Mouse (Mus musculus): ENCODE results near the gene Dupd1. TPM values are rescaled to one million over a fixed set of nuclear protein-coding genes. Genes with fewer than 3 reads are reported as not detected.
A peak's percentile ranks its signal among the peaks of the same experiment; 100 is the strongest.
"Not testable (repeated sequence)": the region's sequence is repeated elsewhere in the genome, so short reads cannot be mapped to it uniquely, and the experiment has no call there.

Gene Dupd1
- total RNA-seq, 2 experiments from 2014 or later: 57.7 to 62.2 TPM

DNA sequence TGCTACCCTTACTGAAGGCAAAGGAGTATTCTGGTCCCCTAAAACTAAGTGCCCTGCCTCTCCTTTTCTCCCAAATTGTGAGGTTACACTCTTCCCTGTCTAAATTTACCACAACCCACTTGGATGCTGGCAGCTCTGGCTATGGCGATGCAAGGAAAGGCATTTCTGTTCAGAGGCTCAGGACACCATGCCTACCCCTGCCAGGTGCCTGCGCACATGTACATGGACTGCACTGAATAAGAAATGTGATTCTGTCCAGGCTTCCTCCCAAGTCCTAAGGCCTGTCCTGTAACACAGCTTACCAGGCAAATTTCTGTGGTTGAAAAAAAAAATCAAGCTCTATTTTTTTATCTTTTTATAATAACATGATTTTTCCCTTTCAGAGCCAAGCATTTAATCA, 38.2 kb downstream of the Dupd1 start:
- DNase-seq: no peak

- no peak for DNase-seq
These were observed 39.9 kb downstream of the Dupd1 start for GRCm38 (mm10) chr14:21674471-21674870.

DNA sequence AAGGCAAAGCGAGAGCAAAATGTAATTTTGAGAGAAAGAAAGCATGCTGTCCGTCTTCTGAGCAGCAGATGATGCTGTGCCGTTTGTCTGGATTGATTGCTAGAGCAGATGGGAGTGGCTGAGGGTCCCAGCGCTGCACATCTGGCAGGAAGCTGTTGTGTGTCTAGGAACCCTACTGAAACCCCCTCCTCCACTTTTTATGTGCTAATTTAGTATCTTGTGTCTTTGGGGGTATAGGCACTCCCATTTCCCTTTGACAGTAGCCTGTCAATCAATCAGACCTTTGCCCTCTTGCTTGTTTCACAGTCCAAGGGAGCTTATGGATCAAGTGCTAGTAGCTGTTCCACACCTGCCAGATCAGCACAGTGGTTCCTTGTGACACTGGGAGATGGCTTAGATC, 41.3 kb downstream of the Dupd1 start:
- DNase-seq: no peak

DNA sequence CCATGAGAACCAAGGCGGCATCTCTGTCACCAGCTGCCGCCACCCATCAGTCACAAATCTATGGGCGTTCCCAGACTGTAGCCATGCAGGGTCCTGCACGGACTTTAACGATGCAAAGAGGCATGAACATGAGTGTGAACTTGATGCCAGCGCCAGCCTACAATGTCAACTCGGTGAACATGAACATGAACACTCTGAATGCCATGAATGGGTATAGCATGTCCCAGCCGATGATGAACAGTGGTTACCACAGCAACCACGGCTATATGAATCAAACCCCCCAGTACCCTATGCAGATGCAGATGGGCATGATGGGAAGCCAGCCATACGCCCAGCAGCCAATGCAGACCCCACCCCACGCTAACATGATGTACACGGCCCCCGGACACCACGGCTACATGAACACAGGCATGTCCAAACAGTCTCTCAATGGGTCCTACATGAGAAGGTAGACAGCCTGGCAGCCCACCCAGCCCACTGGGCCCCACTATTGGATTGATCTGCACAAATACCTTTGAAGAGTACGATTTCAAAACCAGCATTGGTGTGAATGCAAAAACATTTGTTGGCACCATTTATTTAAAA, 43.9 kb downstream of the Dupd1 start:
- DNase-seq: not testable (repeated sequence)

DNA sequence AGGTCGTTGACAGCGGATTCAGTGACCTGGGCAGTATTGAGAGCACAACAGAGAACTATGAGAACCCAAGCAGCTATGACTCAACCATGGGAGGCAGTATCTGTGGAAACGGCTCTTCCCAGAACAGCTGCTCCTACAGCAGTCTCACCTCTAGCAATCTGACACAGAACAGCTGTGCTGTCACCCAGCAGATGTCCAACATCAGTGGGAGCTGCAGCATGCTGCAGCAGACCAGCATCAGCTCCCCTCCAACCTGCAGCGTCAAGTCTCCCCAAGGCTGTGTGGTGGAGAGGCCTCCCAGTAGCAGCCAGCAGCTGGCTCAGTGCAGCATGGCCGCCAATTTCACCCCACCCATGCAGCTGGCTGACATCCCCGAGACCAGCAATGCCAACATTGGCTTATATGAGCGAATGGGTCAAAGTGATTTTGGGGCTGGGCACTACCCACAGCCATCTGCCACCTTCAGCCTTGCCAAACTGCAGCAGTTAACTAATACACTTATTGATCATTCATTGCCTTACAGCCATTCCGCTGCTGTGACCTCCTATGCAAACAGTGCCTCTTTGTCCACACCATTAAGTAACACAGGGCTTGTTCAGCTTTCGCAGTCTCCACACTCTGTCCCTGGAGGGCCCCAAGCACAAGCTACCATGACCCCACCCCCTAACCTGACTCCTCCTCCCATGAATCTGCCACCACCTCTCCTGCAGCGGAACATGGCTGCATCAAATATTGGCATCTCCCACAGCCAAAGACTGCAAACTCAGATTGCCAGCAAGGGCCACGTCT, 44.5 kb downstream of the Dupd1 start:
- DNase-seq: no peak

DNA sequence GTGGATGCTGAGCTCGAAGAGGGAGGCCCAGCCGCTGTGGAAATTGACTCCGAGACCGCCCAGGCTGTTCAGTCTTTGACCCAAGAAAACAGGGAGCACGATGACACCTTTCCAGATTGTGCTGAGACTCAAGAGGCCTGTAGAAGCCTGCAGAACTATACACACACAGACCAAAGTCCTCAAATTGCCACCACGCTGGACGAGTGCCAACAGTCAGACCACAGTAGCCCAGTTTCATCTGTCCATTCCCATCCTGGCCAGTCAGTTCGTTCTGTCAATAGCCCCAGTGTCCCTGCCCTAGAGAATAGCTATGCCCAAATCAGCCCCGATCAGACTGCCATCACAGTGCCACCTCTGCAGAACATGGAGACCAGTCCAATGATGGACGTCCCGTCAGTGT, 45.2 kb downstream of the Dupd1 start:
- DNase-seq: no peak

GRCm38 (mm10) chr14:21662465-21663142, 51.8 kb downstream of the Dupd1 start:
- DNase-seq: no peak

DNA sequence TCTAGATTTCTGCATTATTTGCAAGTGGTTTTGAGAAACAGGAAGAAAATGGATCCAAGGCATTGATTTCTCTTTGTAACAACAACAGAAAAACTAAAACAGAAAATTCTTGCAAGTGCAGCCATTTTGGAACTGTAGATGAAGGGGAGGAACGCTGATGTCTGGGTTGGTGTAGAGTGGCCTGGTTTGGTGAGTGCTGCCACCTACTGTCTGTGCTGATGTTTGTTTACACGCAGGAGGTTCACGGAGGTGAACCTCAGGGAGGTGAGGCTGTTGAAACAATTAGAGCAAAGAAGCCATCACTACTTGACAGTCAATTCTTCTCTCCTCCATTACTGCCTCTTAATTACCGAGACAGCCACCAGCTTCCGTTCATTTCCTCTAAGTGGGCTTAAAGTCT, 54.7 kb downstream of the Dupd1 start:
- peak; percentile 28 for DNase-seq

DNA sequence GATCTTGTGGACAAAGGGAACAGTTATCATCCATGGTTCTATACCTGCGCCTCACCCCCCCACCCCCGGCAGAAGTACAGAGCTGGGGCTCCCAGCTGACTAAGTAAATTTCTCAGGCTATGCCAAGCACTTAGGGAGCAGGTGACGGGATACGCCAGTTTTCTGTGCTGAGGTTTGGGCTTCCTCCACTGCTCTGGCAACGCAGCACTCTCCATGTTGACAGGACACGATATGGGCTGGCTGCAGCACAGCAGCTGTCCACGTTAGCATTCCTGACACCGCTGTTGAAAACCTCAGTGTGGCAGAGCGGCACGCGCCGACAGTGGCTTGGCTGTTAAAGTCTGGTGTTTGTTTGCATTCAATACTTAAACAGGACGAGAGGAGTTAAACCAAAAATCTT, 55.2 kb downstream of the Dupd1 start:
- peak; percentile 50 for DNase-seq

DNA sequence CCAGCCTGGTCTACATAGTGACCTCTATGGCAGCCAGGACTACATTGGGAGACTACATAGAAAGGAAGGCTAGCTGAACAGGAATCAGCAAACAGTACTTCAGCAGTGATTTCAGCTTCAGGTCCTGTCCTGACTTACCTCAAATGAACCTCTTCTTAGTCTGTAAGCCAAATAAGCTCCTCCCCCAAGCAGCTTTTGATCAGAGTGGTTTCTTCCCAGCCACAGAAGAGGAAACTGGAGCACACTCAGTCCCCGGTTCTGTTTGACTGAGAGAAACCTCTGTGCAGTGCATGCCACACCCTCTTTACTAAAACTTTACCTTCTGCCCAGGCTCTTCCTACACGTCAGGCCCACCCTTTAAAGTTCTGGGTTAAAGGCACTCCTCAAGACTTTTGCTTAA, 60.6 kb downstream of the Dupd1 start:
- DNase-seq: no peak

DNA sequence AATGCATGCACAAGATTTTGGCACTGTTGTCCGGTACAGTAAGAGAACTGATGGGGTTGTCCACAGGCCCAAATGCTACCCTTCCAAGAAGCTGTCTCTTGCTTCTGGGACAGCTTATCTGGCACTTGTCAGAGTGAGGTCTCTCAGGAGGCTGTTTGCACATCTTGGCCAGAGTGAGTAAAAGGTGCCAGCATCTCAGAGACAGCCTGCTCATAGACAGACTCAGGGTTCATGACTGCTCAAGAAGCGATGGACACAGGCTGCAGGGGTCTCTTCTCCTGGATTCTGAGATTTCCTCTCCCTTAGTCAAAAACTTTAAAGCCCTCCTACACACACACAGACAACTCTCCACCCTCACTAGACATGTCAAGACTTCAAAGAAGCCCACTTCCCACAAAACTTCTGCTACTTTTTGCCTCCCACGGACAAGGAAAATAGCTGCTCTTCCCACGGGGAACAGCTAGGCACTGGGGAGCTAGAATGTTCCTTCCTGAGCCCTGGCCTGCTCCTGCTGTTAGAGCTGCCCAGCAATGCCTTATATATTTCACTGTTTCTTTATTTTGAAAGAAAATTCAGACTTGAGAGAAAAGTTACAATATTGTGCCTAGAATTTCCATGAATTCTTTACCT, 73.5 kb downstream of the Dupd1 start:
- DNase-seq: no peak

DNA sequence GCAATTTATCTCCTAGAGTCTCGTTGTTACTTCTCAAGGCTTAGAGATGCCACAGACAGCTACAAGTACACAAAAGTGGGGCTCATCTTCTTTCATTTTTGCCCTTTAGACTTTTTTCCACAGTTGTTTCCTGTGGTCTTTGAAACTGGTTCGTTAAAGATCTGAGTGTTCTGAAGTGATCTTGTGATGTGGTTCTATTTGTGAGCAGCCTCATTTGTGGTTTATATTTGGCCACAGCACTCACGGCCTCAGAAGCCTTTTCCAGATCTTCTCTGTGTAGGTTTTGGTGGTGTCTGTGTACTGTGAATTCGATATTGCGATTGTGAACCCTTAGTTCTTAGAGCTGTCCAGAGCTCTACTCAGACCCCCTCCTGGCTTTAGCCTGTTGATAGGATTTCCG, 77.8 kb downstream of the Dupd1 start:
- no peak for DNase-seq

DNA sequence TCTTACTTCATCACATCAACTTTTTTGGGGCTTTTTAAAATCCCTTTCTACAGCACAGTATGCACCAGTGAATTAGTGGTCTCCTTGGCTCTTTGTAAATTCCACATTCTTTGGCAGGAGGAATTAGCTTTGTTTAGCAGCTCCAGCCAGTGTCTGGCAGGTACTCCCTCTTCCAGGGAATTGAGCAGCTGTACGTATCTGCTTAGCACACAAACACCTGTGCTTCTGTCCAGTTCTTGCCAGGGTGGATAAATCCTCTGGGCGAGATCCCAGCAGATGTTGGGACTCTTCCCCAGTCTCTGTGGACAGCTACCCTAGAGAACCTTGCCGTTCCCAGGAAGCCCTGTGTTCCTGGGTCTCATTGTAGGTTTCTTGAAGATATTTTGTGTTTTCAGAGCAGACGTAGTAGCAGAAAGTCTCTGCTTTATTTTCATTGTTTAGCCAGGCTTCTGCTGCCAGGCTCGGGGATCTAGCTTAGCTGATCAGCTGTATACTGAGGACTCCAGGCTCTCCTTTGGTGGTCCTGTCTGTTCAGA, 82.6 kb downstream of the Dupd1 start:
- peak; percentile 14 for DNase-seq

Other genes with a start within 250 kb of the Dupd1 start
- gene Kat6b, start 233.1 kb downstream of the Dupd1 start, total RNA-seq (2021): 10 to 100 TPM; 18.4 to 18.5 TPM
- gene Samd8, start 36.0 kb upstream of the Dupd1 start, total RNA-seq (2021): 10 to 100 TPM; 35.5 to 43.7 TPM
- 100 to 1,000 TPM; 145 to 174 TPM for gene Dusp13, start 36.6 kb upstream of the Dupd1 start, total RNA-seq (2021)
- 100 to 1,000 TPM; 279 to 296 TPM for gene Vdac2, start 110.7 kb upstream of the Dupd1 start, total RNA-seq (2021)
- gene Comtd1, start 134.4 kb upstream of the Dupd1 start, total RNA-seq (2021): 1 to 10 TPM; 7.0 to 8.9 TPM